Mouse (Mus musculus) cerebellum, postnatal 14 days (tissue): ENCODE results near the gene Fndc11.
A peak's percentile ranks its signal among the peaks of the same experiment; 100 is the strongest.

Experiments used
- DNase-seq, 2 experiments: peaks; one replicate each; pipeline ENCODE4 v3.0.0; 2021; ENCODE audit warnings: mixed read lengths in 2 of 2

Gene Fndc11

GRCm38 (mm10) chr2:181224994-181225393, 5.2 kb downstream of the Fndc11 start:
- DNase-seq, result no peak

GRCm38 (mm10) chr2:181227122-181227521, 7.3 kb downstream of the Fndc11 start:
- DNase-seq, result no peak

DNA sequence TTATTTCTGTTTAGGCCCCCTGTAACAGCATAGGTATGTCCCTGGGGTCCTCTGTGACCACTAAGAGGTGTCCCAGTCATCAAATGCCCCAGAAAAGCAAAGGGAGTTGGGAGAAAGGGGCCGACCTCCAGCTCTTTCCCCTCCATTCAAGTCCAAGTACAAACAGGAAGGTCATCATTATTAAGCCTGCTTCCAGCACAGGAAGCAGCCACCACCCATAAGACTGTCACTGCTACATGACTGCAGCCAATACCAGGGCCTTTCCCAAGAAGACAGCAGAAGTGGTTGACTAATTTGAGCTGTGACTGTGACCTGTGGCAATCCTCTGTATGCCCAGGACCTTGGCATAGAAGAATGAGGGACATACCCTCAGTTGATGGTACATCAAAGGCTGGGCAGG, 8.5 kb downstream of the Fndc11 start:
- no peak for DNase-seq

- DNase-seq, result peak; percentile 45 to 54
These were observed 11.4 kb downstream of the Fndc11 start for GRCm38 (mm10) chr2:181231171-181231570.

- DNase-seq, result no peak
These were observed 13.6 kb downstream of the Fndc11 start for GRCm38 (mm10) chr2:181233443-181233842.

DNA sequence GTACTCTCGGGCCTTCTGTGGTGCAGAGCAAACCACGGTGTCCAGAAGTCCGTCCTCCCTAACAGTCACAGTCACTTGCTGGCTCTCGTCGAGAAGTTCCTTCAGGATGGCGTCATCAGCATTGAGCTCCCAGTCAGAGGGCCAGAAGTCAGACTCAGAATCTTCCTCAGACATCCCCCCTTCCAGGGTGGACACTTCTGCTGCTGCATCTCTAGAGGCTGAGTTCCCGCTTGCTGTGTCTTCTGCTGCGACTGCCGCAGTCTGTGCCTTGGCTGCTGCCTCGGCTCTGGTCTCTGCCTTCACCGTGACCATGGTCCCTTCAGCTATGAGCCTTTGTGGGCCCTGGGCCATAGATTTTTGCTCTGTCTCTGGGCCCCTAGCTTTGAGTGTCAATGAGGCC, 14.9 kb downstream of the Fndc11 start:
- no peak for DNase-seq

GRCm38 (mm10) chr2:181235681-181236566, 16.1 kb downstream of the Fndc11 start:
- no peak for DNase-seq

GRCm38 (mm10) chr2:181237251-181238014, 17.6 kb downstream of the Fndc11 start:
- DNase-seq, result no peak

DNA sequence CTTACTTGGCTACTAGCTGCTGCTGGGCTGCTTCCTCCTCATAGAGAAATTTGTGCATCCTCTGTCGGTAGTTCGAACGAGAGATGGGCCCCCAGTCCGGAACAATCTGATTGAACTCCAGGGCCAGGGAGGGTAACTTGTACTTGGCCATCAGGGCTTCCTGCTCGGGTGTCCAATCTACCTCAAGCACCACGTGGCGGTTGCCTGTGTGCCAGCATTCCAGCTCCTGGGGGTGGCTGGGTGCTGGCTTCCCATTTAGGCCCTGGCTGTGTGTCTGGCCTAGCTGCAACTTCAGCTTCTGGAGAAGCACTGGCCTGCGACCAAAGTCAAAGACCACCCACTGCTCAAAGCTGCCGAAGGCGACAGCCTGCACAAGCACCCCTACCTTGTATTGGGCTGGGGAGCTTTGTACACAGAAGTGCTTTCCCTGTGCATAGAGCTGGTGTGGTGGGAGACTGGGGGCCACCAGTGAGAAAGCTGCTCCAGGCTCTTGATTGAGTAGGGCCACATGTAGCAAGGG, 18.3 kb downstream of the Fndc11 start:
- DNase-seq, result peak; percentile 70 to 79

- DNase-seq, result no peak
These were observed 19.0 kb downstream of the Fndc11 start for GRCm38 (mm10) chr2:181238861-181239260.

DNA sequence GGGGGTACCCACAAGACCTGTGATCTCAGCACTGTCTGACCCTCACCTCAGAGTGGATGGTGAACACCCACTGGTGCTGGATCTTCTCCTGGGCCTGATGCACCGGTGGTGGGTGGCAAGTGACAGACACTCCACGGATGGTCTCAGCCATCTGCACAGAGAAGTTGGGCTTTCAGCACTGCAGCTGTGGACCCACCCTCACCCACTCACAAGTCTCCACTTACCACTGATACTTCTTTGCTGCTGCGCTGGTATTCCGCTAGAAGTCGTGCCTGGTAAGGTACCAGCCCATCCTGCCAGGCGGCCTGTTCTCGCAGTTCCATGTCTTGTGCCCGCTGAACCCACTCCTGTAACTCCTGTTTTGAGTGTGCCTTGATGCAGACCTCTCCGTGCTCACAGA, 19.4 kb downstream of the Fndc11 start:
- DNase-seq, result no peak

DNA sequence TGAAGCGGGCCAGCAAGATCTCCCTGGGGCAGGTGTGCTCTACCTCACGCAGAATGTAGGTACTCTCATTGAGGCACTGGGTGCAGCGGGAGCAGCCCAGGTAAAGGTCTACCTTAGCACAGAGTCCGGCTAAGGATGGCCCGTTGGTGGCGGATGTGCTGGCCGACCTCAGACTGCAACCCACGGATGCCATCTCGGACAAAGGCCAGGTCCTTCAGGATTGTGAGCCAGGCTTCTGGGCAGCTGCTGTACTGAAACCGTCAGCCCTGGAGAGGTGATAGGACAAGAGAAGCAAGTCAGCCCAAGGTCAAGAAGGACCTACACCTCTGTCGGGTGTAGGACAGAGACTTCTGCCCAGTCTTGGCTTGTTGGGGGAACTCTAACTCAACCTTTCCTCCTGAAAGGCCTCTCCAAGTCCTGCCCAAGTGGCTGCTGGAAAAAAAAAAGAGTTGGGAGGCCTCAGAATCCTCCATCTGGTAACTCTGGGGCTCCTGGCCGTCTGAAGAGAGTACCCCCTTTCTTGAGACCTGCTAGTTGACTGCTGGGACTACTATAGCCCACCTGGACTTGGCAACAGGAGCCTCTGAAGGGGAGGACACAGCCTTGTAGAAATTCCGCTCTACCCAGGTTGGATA, 21.1 kb downstream of the Fndc11 start:
- no peak for DNase-seq

- DNase-seq, result no peak
These were observed 21.9 kb downstream of the Fndc11 start, which contains the start of gene Helz2 for GRCm38 (mm10) chr2:181241602-181242313. TSS of gene Helz2 (minus strand) at chr2:181242027.

DNA sequence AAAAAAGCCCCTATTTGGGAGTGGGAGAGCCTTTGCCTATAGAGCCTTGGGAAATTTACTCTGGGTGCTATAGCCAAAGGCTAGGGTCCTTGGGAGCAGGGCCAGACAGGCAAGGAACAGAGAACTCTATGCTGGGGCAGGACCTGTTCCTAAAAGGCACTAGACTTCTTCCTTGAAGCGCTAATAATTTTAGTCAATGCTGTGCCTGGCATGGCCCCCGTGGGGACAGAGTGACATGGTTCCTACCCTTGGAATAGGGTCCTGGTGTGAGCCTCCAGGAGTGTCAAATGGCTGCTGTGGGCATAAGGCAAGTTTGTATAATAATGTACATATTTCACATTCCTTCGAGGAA, 22.5 kb downstream of the Fndc11 start:
- DNase-seq, result no peak

- no peak for DNase-seq
These were observed 24.0 kb downstream of the Fndc11 start for GRCm38 (mm10) chr2:181243706-181244394.

DNA sequence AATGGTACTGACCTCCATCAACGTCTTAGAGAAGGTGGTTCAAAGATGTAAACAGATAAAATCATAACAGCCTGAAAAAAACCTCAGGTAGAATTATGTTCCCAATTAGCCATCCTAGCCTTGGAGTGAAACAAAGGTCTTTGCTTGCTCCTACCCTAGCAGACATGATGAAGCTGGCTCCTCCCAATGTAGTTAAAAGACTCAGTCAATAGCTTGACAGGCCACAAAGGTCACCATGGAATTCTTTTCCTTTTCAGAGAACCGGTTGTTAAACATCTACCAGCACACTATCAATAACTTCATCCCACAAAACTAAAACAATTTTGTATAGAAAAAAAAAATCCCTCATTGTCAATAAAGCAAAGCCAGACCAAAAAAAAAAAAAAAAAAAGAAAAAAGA, 25.2 kb downstream of the Fndc11 start:
- DNase-seq, result no peak

DNA sequence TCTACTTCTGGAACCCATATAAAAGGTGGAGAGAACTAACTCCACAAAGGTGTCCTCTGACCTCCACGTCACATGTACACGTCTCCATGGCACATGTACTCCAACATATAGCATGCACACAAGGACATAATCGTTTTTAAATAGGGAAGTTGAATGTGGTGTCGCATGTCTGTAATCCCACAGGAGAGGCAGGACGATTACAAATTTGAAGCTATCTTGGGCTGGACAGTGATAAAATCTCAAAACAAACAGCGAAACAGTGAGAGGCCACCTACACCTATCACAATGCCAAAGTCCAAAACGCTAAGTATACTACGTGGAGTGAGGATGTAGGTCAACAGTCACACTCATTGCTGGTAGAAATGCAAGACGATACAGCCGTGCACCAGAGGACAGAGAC, 29.4 kb downstream of the Fndc11 start:
- DNase-seq, result no peak

DNA sequence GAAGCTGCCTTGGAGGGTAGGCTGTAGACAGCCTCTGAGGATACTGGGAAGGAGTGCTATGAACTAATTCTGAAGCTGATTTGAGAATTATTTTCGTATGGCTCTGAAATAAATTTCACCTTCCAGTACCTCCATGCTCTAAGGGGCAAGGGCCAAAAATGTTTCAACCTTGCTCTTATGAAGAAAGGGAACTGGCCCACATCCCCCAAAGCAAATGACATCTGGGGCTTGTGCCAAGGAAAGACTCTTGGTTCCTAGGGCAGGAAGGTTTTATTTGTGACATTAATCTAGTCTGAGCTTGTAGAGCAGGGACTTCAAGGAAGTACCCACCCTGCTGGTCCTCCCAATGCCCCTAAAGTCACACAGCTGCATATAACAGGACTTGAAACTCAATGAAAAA, 32.0 kb downstream of the Fndc11 start:
- no peak for DNase-seq

DNA sequence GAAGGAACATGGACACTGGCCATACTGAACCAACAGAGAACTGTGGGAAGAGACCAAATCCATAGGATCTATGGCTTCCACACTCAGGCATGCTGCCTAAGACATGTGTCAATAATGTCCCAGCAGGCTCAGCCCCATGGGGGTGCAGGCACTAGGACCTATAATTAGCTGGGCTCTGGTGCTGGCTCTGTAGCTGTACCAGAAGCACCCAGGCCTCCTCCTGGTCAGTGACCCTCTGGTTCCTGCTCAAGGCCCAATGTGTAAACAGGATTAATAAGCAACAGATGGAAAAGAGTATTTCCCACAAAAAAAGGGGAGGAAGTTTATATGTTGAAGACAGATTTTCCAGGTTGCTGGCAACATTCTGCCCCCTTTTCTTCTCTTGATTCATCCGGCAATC, 33.4 kb downstream of the Fndc11 start:
- DNase-seq, result no peak

GRCm38 (mm10) chr2:181266839-181267238, 47.0 kb downstream of the Fndc11 start:
- DNase-seq, result no peak

- no peak for DNase-seq
These were observed 52.3 kb downstream of the Fndc11 start for GRCm38 (mm10) chr2:181272092-181272491.
